Comparison of ENCODE assay signal across 32 mouse cellular contexts in genomic region chr2:102763991-102764390, GRCm38 (mm10).
"Had no signal": no experiment of that assay in that cellular context is flagged by ENCODE, and none has a peak within 500 bp of the region (broad histone marks: within the 10 kb centered on the region; RNA-seq: fewer than 3 reads in every experiment).

No protein-coding gene starts in this region.

- H3K4me2 ChIP-seq: limb, embryonic 12.5 days; limb, embryonic 13.5 days; limb, embryonic 15.5 days; liver, embryonic 11.5 days; liver, embryonic 12.5 days; liver, embryonic 13.5 days; liver, embryonic 15.5 days; lung, embryonic 14.5 days; lung, embryonic 15.5 days; midbrain, embryonic 11.5 days; midbrain, embryonic 12.5 days; midbrain, embryonic 13.5 days; midbrain, embryonic 15.5 days; neural tube, embryonic 12.5 days; neural tube, embryonic 13.5 days had no signal

- H3K4me1 ChIP-seq: limb, embryonic 10.5 days; limb, embryonic 12.5 days; limb, embryonic 13.5 days; limb, embryonic 15.5 days; liver, embryonic 12.5 days; liver, embryonic 13.5 days; liver, embryonic 15.5 days; midbrain, embryonic 10.5 days; midbrain, embryonic 12.5 days; midbrain, embryonic 13.5 days; midbrain, embryonic 15.5 days; neural tube, embryonic 12.5 days; neural tube, embryonic 13.5 days had no signal

- H3K9ac ChIP-seq: limb, embryonic 12.5 days; limb, embryonic 13.5 days; limb, embryonic 15.5 days; liver, embryonic 12.5 days; liver, embryonic 13.5 days; liver, embryonic 14.5 days; liver, embryonic 15.5 days; liver, postnatal 0 days; lung, embryonic 14.5 days; lung, embryonic 15.5 days; midbrain, embryonic 12.5 days; midbrain, embryonic 13.5 days; midbrain, embryonic 15.5 days; neural tube, embryonic 12.5 days; neural tube, embryonic 13.5 days had no signal

- H3K36me3 ChIP-seq: limb, embryonic 10.5 days; limb, embryonic 12.5 days; limb, embryonic 13.5 days; limb, embryonic 15.5 days; liver, embryonic 12.5 days; liver, embryonic 13.5 days; liver, embryonic 15.5 days; lung, embryonic 15.5 days had no signal

- H3K27ac ChIP-seq: limb, embryonic 10.5 days; limb, embryonic 12.5 days; limb, embryonic 13.5 days; limb, embryonic 15.5 days; liver, embryonic 12.5 days; liver, embryonic 13.5 days; liver, embryonic 14.5 days; liver, embryonic 15.5 days; lung, embryonic 15.5 days; macrophage; midbrain, embryonic 10.5 days; midbrain, embryonic 12.5 days; midbrain, embryonic 13.5 days; midbrain, embryonic 15.5 days; neural tube, embryonic 12.5 days; neural tube, embryonic 13.5 days had no signal

- H3K4me3 ChIP-seq: limb, embryonic 10.5 days; limb, embryonic 12.5 days; limb, embryonic 13.5 days; limb, embryonic 15.5 days; liver, embryonic 12.5 days; liver, embryonic 13.5 days; liver, embryonic 15.5 days; lung, embryonic 15.5 days; megakaryocyte, embryonic 14.5 days; midbrain, embryonic 10.5 days; midbrain, embryonic 12.5 days; midbrain, embryonic 13.5 days; midbrain, embryonic 15.5 days; myocyte; neural tube, embryonic 12.5 days; neural tube, embryonic 13.5 days had no signal

- H3K9me3 ChIP-seq: limb, embryonic 10.5 days; limb, embryonic 12.5 days; limb, embryonic 13.5 days; limb, embryonic 15.5 days; liver, embryonic 12.5 days; liver, embryonic 13.5 days; liver, embryonic 15.5 days; lung, embryonic 15.5 days; megakaryocyte, embryonic 14.5 days; midbrain, embryonic 10.5 days; midbrain, embryonic 12.5 days; midbrain, embryonic 13.5 days; midbrain, embryonic 15.5 days; neural tube, embryonic 12.5 days; neural tube, embryonic 13.5 days had no signal

- H3K27me3 ChIP-seq: limb, embryonic 12.5 days; limb, embryonic 13.5 days; limb, embryonic 15.5 days; liver, embryonic 12.5 days; liver, embryonic 13.5 days; liver, embryonic 15.5 days; lung, embryonic 15.5 days; midbrain, embryonic 12.5 days; midbrain, embryonic 13.5 days; midbrain, embryonic 15.5 days; neural tube, embryonic 12.5 days; neural tube, embryonic 13.5 days had no signal

- DNase-seq: left cerebral cortex, postnatal 4 days; liver; liver, embryonic 13.5 days; liver, postnatal 0 days; lung, adult 2 months; lung, embryonic 14.5 days; lung, postnatal 10 days; lung, postnatal 14 days; lung, postnatal 36 days; lung, postnatal 4 days; midbrain, embryonic 14.5 days had no signal

- ATAC-seq: liver, embryonic 12.5 days; liver, postnatal 0 days; lung, postnatal 0 days; midbrain, embryonic 13.5 days; midbrain, embryonic 15.5 days; midbrain, embryonic 16.5 days had no signal
